Mouse (Mus musculus) kidney, adult 2 months (tissue): ENCODE measurements at regions not wholly inside any gene's neighbourhood (a gene's known extent, or its start where the extent isn't known, plus 50 kb on each side); places are given as distances from the start of the nearest gene placed in this dataset.

ENCODE experiments used
- CTCF ChIP-seq: fragments of 200-500 bp; conservative IDR thresholded peaks from 2 replicates; pipeline ENCODE4 v1.5.1; 2011; ENCODE audit warnings: low read depth, mild to moderate bottlenecking, control low read depth, low read length, moderate library complexity, mixed read lengths; ENCODE audit not compliant: insufficient read depth, insufficient read length
- POLR2A ChIP-seq: fragments of 200-500 bp; IDR thresholded peaks from one replicate; pipeline ENCODE4 v1.6.1; 2011; ENCODE audit warnings: low read depth, low read length, control low read depth

- TF ChIP-seq CTCF: peak; percentile 87
- no peak for TF ChIP-seq POLR2A
Observed at GRCm38 (mm10) chr3:115642846-115643260, 72.0 kb downstream of the S1pr1 start.
